8 mouse cellular contexts compared by ENCODE assay signal in the genomic region with DNA sequence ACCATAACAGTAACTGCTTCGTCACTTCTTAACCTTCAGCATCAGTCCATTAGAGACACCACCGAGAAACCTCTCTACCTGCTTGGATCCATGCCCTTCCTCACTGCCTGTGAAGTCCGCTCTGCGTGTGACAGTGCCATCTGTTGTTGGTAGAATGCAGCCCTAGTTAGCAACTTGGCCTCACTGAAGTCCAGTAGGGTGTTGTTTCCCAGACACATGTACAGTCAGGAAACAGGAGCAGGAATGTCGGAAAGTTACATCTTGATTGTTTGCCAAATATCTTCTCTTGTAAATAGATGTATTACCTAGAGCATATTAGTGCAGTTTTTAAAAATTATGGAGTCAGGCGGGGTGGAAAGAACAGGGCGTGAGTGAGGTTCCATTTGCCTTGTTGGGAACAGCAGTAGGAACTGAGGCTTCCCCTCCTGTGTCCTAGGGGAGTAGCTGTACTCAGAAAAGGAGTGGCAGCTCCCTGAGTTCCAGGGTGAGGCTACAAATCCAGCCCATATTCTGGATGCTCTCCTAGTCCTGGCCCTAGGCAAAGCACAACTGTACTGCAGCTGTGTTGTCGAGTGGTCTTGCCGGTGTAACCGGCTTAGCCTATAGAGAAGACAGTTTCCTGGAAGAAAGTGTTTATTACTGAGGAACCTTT. TPM values are rescaled to one million over a fixed set of nuclear protein-coding genes. Genes with fewer than 3 reads are reported as not detected.
DNase-seq lines count a peak whose midpoint lies in the region; ATAC-seq and TF ChIP-seq lines count a peak whose summit lies in the region.

No protein-coding gene starts in this region.

- peak; percentile 24 to 39 for DNase-seq in adrenal gland, postnatal 36 days
- DNase-seq in adrenal gland, adult 8-10 months: no peak
- DNase-seq in liver, postnatal 0 days: no peak
- DNase-seq in liver, embryonic 11.5 days (ENCODE audit: low spot score): no peak
- peak; percentile 65 for DNase-seq in lung, postnatal 25 days (ENCODE audit: low spot score)
- DNase-seq in thymus, postnatal 0 days (ENCODE audit: low spot score): no peak

- 86% methylated on average over 10 of the region's 10 CpGs for WGBS in liver, postnatal 0 days (ENCODE audit: insufficient replicate concordance)
- 88% methylated on average over 10 of the region's 10 CpGs for WGBS in liver, embryonic 11.5 days
- 73% methylated on average over 10 of the region's 10 CpGs for WGBS in hindbrain, embryonic 16.5 days

- no peak overlapping the region for H3K9ac ChIP-seq in liver, postnatal 0 days (replicated peaks)
- H3K9ac ChIP-seq in liver, embryonic 11.5 days (ENCODE audit: low read depth, low read length): no peak overlapping the region
- H3K9ac ChIP-seq in hindbrain, embryonic 16.5 days (ENCODE audit: low read depth, low read length): no peak overlapping the region; the same call in 1 of the 2 replicates

- no peaks in the 10 kb centered on the region for H3K36me3 ChIP-seq in liver, postnatal 0 days (replicated peaks; ENCODE audit: insufficient read depth, low read length)
- peaks cover 10% of the 10 kb centered on the region; the same call in 1 of the 2 replicates for H3K36me3 ChIP-seq in liver, embryonic 11.5 days (ENCODE audit: control insufficient read depth, insufficient read depth, low read length)
- peaks cover 11% of the 10 kb centered on the region for H3K36me3 ChIP-seq in hindbrain, embryonic 16.5 days (ENCODE audit: control insufficient read depth, insufficient read depth, low read length)

- H3K4me3 ChIP-seq in liver, postnatal 0 days (ENCODE audit: low read depth, low read length): no peak overlapping the region
- no peak overlapping the region for H3K4me3 ChIP-seq in liver, embryonic 11.5 days (ENCODE audit: low read depth, low read length)
- H3K4me3 ChIP-seq in hindbrain, embryonic 16.5 days (ENCODE audit: low read length): peak overlapping the region; percentile 28

- no peak for ATAC-seq in liver, postnatal 0 days
- no peak for ATAC-seq in liver, embryonic 11.5 days (replicated peaks; ENCODE audit: low FRiP score)
- no peak for ATAC-seq in hindbrain, embryonic 16.5 days
- no peak for ATAC-seq in erythroid progenitor cell, adult 5-6 weeks (replicated peaks; ENCODE audit: low FRiP score, poor library complexity, severe bottlenecking)

- H3K9me3 ChIP-seq in liver, postnatal 0 days (ENCODE audit: low read length): no peaks in the 10 kb centered on the region
- no peaks in the 10 kb centered on the region for H3K9me3 ChIP-seq in liver, embryonic 11.5 days (ENCODE audit: control insufficient read depth, low read length)
- no peaks in the 10 kb centered on the region for H3K9me3 ChIP-seq in hindbrain, embryonic 16.5 days (ENCODE audit: control insufficient read depth, low read length)

- no peaks in the 10 kb centered on the region for H3K27me3 ChIP-seq in liver, postnatal 0 days (ENCODE audit: insufficient read depth, low read length)
- H3K27me3 ChIP-seq in liver, embryonic 11.5 days (replicated peaks; ENCODE audit: control insufficient read depth, insufficient read depth, low read length): no peaks in the 10 kb centered on the region
- no peaks in the 10 kb centered on the region for H3K27me3 ChIP-seq in hindbrain, embryonic 16.5 days (replicated peaks; ENCODE audit: control insufficient read depth, insufficient read depth, low read length)

- H3K4me1 ChIP-seq in liver, postnatal 0 days (ENCODE audit: insufficient read depth): peaks cover 4% of the 10 kb centered on the region
- peaks cover 2% of the 10 kb centered on the region; the same call in 1 of the 2 replicates for H3K4me1 ChIP-seq in liver, embryonic 11.5 days (replicated peaks; ENCODE audit: control insufficient read depth, insufficient read depth, low read length)
- peaks cover 17% of the 10 kb centered on the region for H3K4me1 ChIP-seq in hindbrain, embryonic 16.5 days (ENCODE audit: control insufficient read depth, insufficient read depth, low read depth, low read length)

- TF ChIP-seq EP300 in liver, postnatal 0 days (IDR thresholded peaks at IDR 0.05; ENCODE audit: low read depth): no peak

- H3K4me2 ChIP-seq in liver, postnatal 0 days (ENCODE audit: low read depth, low read length): no peak overlapping the region
- H3K4me2 ChIP-seq in liver, embryonic 11.5 days: no peak overlapping the region
- H3K4me2 ChIP-seq in hindbrain, embryonic 16.5 days (ENCODE audit: low read length): peak overlapping the region; percentile 44

- no peak overlapping the region for H3K27ac ChIP-seq in liver, postnatal 0 days (ENCODE audit: low read depth)
- H3K27ac ChIP-seq in liver, embryonic 11.5 days (ENCODE audit: low read depth, low read length): no peak overlapping the region
- no peak overlapping the region for H3K27ac ChIP-seq in hindbrain, embryonic 16.5 days (ENCODE audit: low read depth, low read length)

- TF ChIP-seq CTCF in liver, postnatal 0 days (IDR thresholded peaks at IDR 0.05; ENCODE audit: low read depth): peak; percentile 30

RNA-seq across cellular contexts. Expression of gene Btbd3, which starts 25.3 kb away (rescaled TPM):
- 10 to 100 TPM; 19.6 to 22.6 TPM for total RNA-seq in adrenal gland, postnatal 36 days (2021)
- 10 to 100 TPM; 18.9 to 23.2 (median 21.9) TPM for total RNA-seq in adrenal gland, adult 8-10 months (2022)
- polyA plus RNA-seq in liver, postnatal 0 days (2015; fragmentation: Nextera tagmentation; extraction: Ambion mirVana): 2.0 and 2.2 TPM in 2 replicates
- polyA plus RNA-seq in liver, embryonic 11.5 days (2014; fragmentation: Nextera tagmentation; extraction: Ambion mirVana): 8.2 and 8.8 TPM in 2 replicates
- 33.7 and 37.5 TPM in 2 replicates for polyA plus RNA-seq in hindbrain, embryonic 16.5 days (2015; fragmentation: Nextera tagmentation; extraction: Ambion mirVana)
- not detected in 2 replicates for total RNA-seq in erythroid progenitor cell, adult 5-6 weeks (2015; ENCODE audit: low replicate concordance)
- not detected in 2 replicates for total RNA-seq in erythroid progenitor cell, adult 5-6 weeks (2017; ENCODE audit: low replicate concordance)
- 4.3 and 5.3 TPM in 2 replicates for polyA plus RNA-seq in thymus, postnatal 0 days (2015; fragmentation: Nextera tagmentation; extraction: Ambion mirVana)

Comparison
In these comparisons a context has a peak if more than half of its experiments do, and no peak if none do; other contexts are left out.
1. DNase-seq: peak in adrenal gland, postnatal 36 days (2 of 2) and lung, postnatal 25 days (single experiment); none in adrenal gland, adult 8-10 months (single experiment), liver, postnatal 0 days (single experiment), liver, embryonic 11.5 days (single experiment) and thymus, postnatal 0 days (single experiment).